Mouse (Mus musculus) gastrocnemius, adult 8-10 months (tissue): Measurements from ENCODE around the gene Tyw1. TPM values are rescaled to one million over a fixed set of nuclear protein-coding genes. Genes with fewer than 3 reads are reported as not detected.

Experiments used
- DNase-seq, 2 experiments: peaks; one replicate each; pipeline ENCODE4 v3.0.0; 2022; ENCODE audit warnings: low spot score in 2 of 2
- total RNA-seq, 4 experiments: library from RNA; stranded (reverse); gene quantifications; 2 replicates each; pipeline ENCODE4 v1.2.4; 2022

The Tyw1 gene
- total RNA-seq, 4 experiments from 2014 or later: 9.6 to 13.8 (median 11.3) TPM

GRCm38 (mm10) chr5:130263454-130263853 is 8.0 kb downstream of the Tyw1 start:
- no peak for DNase-seq

- DNase-seq: no peak
These were observed 9.1 kb downstream of the Tyw1 start for GRCm38 (mm10) chr5:130264433-130265005.

- DNase-seq: no peak
These were observed 11.2 kb downstream of the Tyw1 start for GRCm38 (mm10) chr5:130266651-130267050.

GRCm38 (mm10) chr5:130267316-130267715 is 11.9 kb downstream of the Tyw1 start:
- DNase-seq: no peak

GRCm38 (mm10) chr5:130268976-130269375 is 13.6 kb downstream of the Tyw1 start:
- DNase-seq: no peak

GRCm38 (mm10) chr5:130272344-130272743 is 16.9 kb downstream of the Tyw1 start:
- no peak for DNase-seq

- DNase-seq: no peak
These were observed 17.6 kb downstream of the Tyw1 start for GRCm38 (mm10) chr5:130273046-130273445.

- no peak for DNase-seq
These were observed 20.1 kb downstream of the Tyw1 start for GRCm38 (mm10) chr5:130275509-130275908.

GRCm38 (mm10) chr5:130278011-130278472 is 22.6 kb downstream of the Tyw1 start:
- no peak for DNase-seq

GRCm38 (mm10) chr5:130283079-130283732 is 27.8 kb downstream of the Tyw1 start:
- DNase-seq: no peak

GRCm38 (mm10) chr5:130288106-130288505 is 32.7 kb downstream of the Tyw1 start:
- DNase-seq: no peak

- DNase-seq: no peak
These were observed 34.8 kb downstream of the Tyw1 start for GRCm38 (mm10) chr5:130290242-130290641.

GRCm38 (mm10) chr5:130290775-130291174 is 35.4 kb downstream of the Tyw1 start:
- no peak for DNase-seq

- no peak for DNase-seq
These were observed 37.6 kb downstream of the Tyw1 start for GRCm38 (mm10) chr5:130292976-130293375.

- no peak for DNase-seq
These were observed 38.5 kb downstream of the Tyw1 start for GRCm38 (mm10) chr5:130293941-130294340.

GRCm38 (mm10) chr5:130294598-130294997 is 39.2 kb downstream of the Tyw1 start:
- no peak for DNase-seq

- no peak for DNase-seq
These were observed 40.7 kb downstream of the Tyw1 start for GRCm38 (mm10) chr5:130296071-130296470.

- DNase-seq: no peak
These were observed 43.5 kb downstream of the Tyw1 start for GRCm38 (mm10) chr5:130298831-130299460.

GRCm38 (mm10) chr5:130299526-130299925 is 44.1 kb downstream of the Tyw1 start:
- no peak for DNase-seq

GRCm38 (mm10) chr5:130303611-130304010 is 48.2 kb downstream of the Tyw1 start:
- peak; percentile 24 to 66 for DNase-seq

- no peak for DNase-seq
These were observed 52.5 kb downstream of the Tyw1 start for GRCm38 (mm10) chr5:130307921-130308320.

GRCm38 (mm10) chr5:130310077-130310476 is 54.7 kb downstream of the Tyw1 start:
- DNase-seq: no peak

GRCm38 (mm10) chr5:130310827-130311226 is 55.4 kb downstream of the Tyw1 start:
- no peak for DNase-seq
